Mouse (Mus musculus) myocyte (in vitro differentiated cells): Measurements from ENCODE around the gene Prrc2a. TPM values are rescaled to one million over a fixed set of nuclear protein-coding genes. Genes with fewer than 3 reads are reported as not detected.

ENCODE experiments used
- H3K27me3 ChIP-seq: one replicate; pipeline ENCODE4 v1.6.1; 2011; ENCODE audit not compliant: control insufficient read depth, insufficient read depth, insufficient read length
- H3K36me3 ChIP-seq: one replicate; pipeline ENCODE4 v1.6.1; 2011; ENCODE audit not compliant: control insufficient read depth, insufficient read depth
- H3K4me2 ChIP-seq: one replicate; pipeline ENCODE4 v1.6.1; 2011; ENCODE audit warnings: low read depth, control low read depth
- H3K4me3 ChIP-seq: one replicate; pipeline ENCODE4 v1.5.1; 2011; ENCODE audit warnings: mild to moderate bottlenecking, control low read depth, moderate library complexity
- H3K79me2 ChIP-seq: one replicate; pipeline ENCODE4 v1.6.1; 2011; ENCODE audit not compliant: control insufficient read depth, insufficient read depth
- H3ac ChIP-seq: one replicate; pipeline ENCODE4 v1.6.1; 2011; ENCODE audit not compliant: control insufficient read depth, insufficient read length
- CEBPB ChIP-seq: IDR thresholded peaks from 2 replicates; pipeline ENCODE4 v1.6.1; 2011; ENCODE audit warnings: mild to moderate bottlenecking, moderate library complexity; ENCODE audit not compliant: poor library complexity, insufficient read depth, severe bottlenecking
- E2F4 ChIP-seq: IDR thresholded peaks from one replicate; pipeline ENCODE4 v1.6.1; 2011; ENCODE audit warnings: mild to moderate bottlenecking, control low read depth, moderate library complexity; ENCODE audit not compliant: insufficient read depth
- MAX ChIP-seq: IDR thresholded peaks from one replicate; pipeline ENCODE4 v1.6.1; 2011; ENCODE audit warnings: low read depth, mild to moderate bottlenecking, control low read depth
- MYOD1 ChIP-seq, 3 experiments: IDR thresholded peaks; one replicate each; pipeline ENCODE4 v1.6.1; 2011; ENCODE audit warnings: control low read depth in 2 of 3, low read depth in 2 of 3, mild to moderate bottlenecking in 2 of 3, moderate library complexity in 1 of 3; ENCODE audit not compliant: insufficient read length in 2 of 3, control insufficient read depth in 1 of 3
- MYOG ChIP-seq, 3 experiments: IDR thresholded peaks; one replicate each; pipeline ENCODE4 v1.6.1; 2011; ENCODE audit warnings: control low read depth in 2 of 3, low read depth in 2 of 3, mild to moderate bottlenecking in 2 of 3; ENCODE audit not compliant: insufficient read length in 2 of 3, control insufficient read depth in 1 of 3, insufficient read depth in 1 of 3
- POLR2A ChIP-seq: IDR thresholded peaks from one replicate; pipeline ENCODE4 v1.6.1; 2011; ENCODE audit warnings: low read depth, mild to moderate bottlenecking, control low read depth, moderate library complexity; ENCODE audit not compliant: insufficient read length
- POLR2AphosphoS2 ChIP-seq: IDR thresholded peaks from one replicate; pipeline ENCODE4 v1.6.1; 2011; ENCODE audit warnings: low read depth, control low read depth; ENCODE audit not compliant: insufficient read length
- REST ChIP-seq: IDR thresholded peaks from one replicate; pipeline ENCODE4 v1.6.1; 2011; ENCODE audit warnings: mild to moderate bottlenecking, control low read depth, moderate library complexity; ENCODE audit not compliant: insufficient read depth, insufficient read length
- SRF ChIP-seq: IDR thresholded peaks from one replicate; pipeline ENCODE4 v1.6.1; 2011; ENCODE audit warnings: low read depth; ENCODE audit not compliant: control insufficient read depth, insufficient read length
- TCF12 ChIP-seq: IDR thresholded peaks from one replicate; pipeline ENCODE4 v1.6.1; 2011; ENCODE audit warnings: mild to moderate bottlenecking, control low read depth; ENCODE audit not compliant: poor library complexity, insufficient read depth, severe bottlenecking
- TCF3 ChIP-seq: IDR thresholded peaks from one replicate; pipeline ENCODE4 v1.6.1; 2011; ENCODE audit warnings: low read depth, control low read depth; ENCODE audit not compliant: insufficient read length
- USF1 ChIP-seq: IDR thresholded peaks from one replicate; pipeline ENCODE4 v1.6.1; 2011; ENCODE audit warnings: low read depth, mild to moderate bottlenecking, control low read depth, moderate library complexity
- polyA plus RNA-seq: library from polyadenylated mRNA; unstranded; fragments of >200 nt; fragmentation: generic; extraction: Trizol; gene quantifications from one replicate; pipeline ENCODE4 v1.2.1, GENCODE M21; 2012; ENCODE audit warnings: missing spikeins

Prrc2a gene
- polyA plus RNA-seq, 1 experiment: 153 TPM

DNA sequence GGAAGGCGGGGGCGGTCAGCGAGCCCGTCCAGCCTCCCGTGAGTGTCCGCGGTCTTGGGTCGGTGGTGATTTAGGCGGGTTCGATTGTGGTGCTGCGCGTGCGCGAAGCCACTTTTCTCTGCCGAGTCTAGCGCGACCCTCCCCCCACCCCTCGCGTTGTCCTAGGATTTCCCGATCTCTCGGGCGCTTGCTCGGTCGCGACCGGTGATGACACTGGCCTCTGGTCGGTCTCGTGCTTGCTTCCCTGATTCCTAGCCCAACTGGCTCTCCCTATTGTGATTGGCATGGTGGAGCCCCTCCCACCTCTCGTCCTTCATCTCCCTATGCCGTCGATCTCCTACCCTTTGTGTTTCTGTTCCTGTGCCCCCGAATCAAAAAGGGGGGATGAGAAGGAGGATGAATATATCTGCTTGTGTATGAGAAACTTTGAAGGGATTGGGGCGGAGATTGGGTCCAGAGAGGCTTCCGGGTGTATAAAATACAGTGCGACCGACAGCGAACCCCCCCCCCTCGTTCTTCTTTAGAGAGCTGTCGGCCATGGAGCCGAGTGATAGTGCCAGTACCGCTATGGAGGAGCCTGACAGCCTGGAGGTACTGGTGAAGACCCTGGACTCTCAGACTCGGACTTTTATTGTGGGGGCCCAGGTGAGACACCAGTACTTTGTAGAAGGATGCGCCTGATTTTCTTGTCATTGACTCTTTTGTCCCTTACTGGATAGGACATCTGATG is 28.9 kb downstream of the Prrc2a start:
- Histone ChIP-seq H3K4me3 (peak overlapping the region; percentile 89), H3K4me2 (peak overlapping the region; percentile 81), H3K27me3 (no peaks in the 10 kb centered on the region), H3K79me2 (peaks cover 48% of the 10 kb centered on the region), H3ac (peak overlapping the region; percentile 94), H3K36me3 (peaks cover 13% of the 10 kb centered on the region)
- TF ChIP-seq SRF (peak; percentile 38), MYOG (IDR thresholded peaks at IDR 0.05; ENCODE audit: control insufficient read depth in 1 of 3, insufficient read depth in 1 of 3, insufficient read length in 2 of 3, low read depth in 2 of 3) (no peak), MYOD1 (IDR thresholded peaks at IDR 0.05; ENCODE audit: control insufficient read depth in 1 of 3, insufficient read length in 2 of 3, low read depth in 2 of 3) (no peak), E2F4 (no peak), REST (no peak), POLR2A (peak; percentile 67), POLR2AphosphoS2 (peak; percentile 81)

GRCm38 (mm10) chr17:35134801-35135590 is 29.7 kb downstream of the Prrc2a start, which contains the start of gene Bag6:
Bag6 (plus strand) TSS chr17:35135178.
- Histone ChIP-seq H3K4me3 (peak within 1 kb of the TSS; percentile 89), H3K79me2 (peaks cover 48% of the 10 kb centered on the region), H3K36me3 (peaks cover 12% of the 10 kb centered on the region), H3K27me3 (no peaks in the 10 kb centered on the region), H3K4me2 (peak within 1 kb of the TSS; percentile 94), H3ac (peak within 1 kb of the TSS; percentile 94)
- TF ChIP-seq MYOG (IDR thresholded peaks at IDR 0.05; ENCODE audit: control insufficient read depth in 1 of 3, insufficient read depth in 1 of 3, insufficient read length in 2 of 3, low read depth in 2 of 3) (no peak), CEBPB (no peak), MYOD1 (IDR thresholded peaks at IDR 0.05; ENCODE audit: control insufficient read depth in 1 of 3, insufficient read length in 2 of 3, low read depth in 2 of 3) (no peak), TCF3 (no peak), TCF12 (no peak), MAX (peak; percentile 99), POLR2AphosphoS2 (no peak), USF1 (no peak), SRF (no peak), E2F4 (peak; percentile 39), POLR2A (no peak), REST (no peak)

DNA sequence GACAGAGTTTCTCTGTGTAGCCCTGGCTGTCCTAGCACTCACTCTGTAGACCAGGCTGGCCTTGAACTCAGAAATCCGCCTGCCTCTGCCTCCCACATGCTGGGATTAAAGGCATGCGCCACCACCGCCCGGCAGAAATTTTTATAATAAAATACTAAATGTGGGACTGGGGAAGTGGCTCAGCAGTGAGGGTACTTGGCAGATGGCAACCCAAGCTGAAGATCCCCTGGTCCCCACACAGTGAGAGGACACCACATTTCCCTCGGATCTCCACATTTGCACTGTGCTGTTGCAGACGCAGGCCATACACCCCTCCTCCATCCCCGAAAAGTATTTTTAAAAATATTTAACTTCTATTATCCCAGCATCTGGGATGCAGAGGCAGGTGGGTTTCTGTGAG is 31.2 kb downstream of the Prrc2a start:
- Histone ChIP-seq H3K4me3 (no peak overlapping the region), H3K4me2 (no peak overlapping the region), H3K79me2 (peaks cover 33% of the 10 kb centered on the region)

GRCm38 (mm10) chr17:35132174-35132560 is 32.5 kb downstream of the Prrc2a start:
- no peak overlapping the region for H3K4me3 ChIP-seq
- H3K4me2 ChIP-seq: no peak overlapping the region
- no peak for TF ChIP-seq MAX
- TF ChIP-seq TCF12: no peak
- TF ChIP-seq SRF: no peak
- TF ChIP-seq MYOD1 (IDR thresholded peaks at IDR 0.05; ENCODE audit: control insufficient read depth in 1 of 3, insufficient read length in 2 of 3, low read depth in 2 of 3): no peak
- no peak for TF ChIP-seq REST
- TF ChIP-seq POLR2AphosphoS2: no peak
- TF ChIP-seq USF1: no peak
- TF ChIP-seq CEBPB: no peak
- TF ChIP-seq MYOG (IDR thresholded peaks at IDR 0.05; ENCODE audit: control insufficient read depth in 1 of 3, insufficient read depth in 1 of 3, insufficient read length in 2 of 3, low read depth in 2 of 3): no peak
- TF ChIP-seq E2F4: no peak
- no peak for TF ChIP-seq POLR2A
- no peak for TF ChIP-seq TCF3
- no peak overlapping the region for H3ac ChIP-seq
- H3K79me2 ChIP-seq: peaks cover 33% of the 10 kb centered on the region
- H3K36me3 ChIP-seq: no peaks in the 10 kb centered on the region
- H3K27me3 ChIP-seq: no peaks in the 10 kb centered on the region

More for the DNA sequence above, 31.2 kb downstream of the Prrc2a start:
- Histone ChIP-seq H3K36me3 (peaks cover 3% of the 10 kb centered on the region), H3K27me3 (no peaks in the 10 kb centered on the region), H3ac (no peak overlapping the region)
- no peak for TF ChIP-seq POLR2AphosphoS2
- TF ChIP-seq E2F4: no peak
- no peak for TF ChIP-seq TCF12
- TF ChIP-seq TCF3: no peak
- no peak for TF ChIP-seq CEBPB
- TF ChIP-seq REST: no peak
- TF ChIP-seq POLR2A: no peak
- no peak for TF ChIP-seq MYOD1 (IDR thresholded peaks at IDR 0.05; ENCODE audit: control insufficient read depth in 1 of 3, insufficient read length in 2 of 3, low read depth in 2 of 3)
